11 mouse cellular contexts compared by ENCODE assay signal in the genomic region with DNA sequence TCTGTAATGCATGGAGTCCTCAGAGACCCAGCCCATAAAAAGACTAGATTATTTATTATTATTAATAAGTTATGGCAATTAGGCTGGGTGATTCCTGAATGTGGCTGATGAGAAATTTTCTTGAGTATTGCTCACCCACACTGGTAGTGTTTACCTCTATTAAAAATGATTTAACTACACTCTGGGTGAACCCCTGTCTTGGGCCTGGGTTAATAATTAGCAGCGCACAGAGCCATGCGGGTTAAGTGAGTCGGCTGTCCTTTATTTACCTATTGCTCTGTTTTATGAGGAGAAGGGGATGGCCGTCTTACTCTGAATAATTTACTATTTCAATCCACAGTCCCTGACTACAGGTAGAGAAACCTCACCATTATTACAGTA. TPM values are rescaled to one million over a fixed set of nuclear protein-coding genes. Genes with fewer than 3 reads are reported as not detected.
DNase-seq lines count a peak whose midpoint lies in the region; ATAC-seq and TF ChIP-seq lines count a peak whose summit lies in the region.
"Had no signal": no experiment of that assay in that cellular context is flagged by ENCODE, and none has a peak within 500 bp of the region (broad histone marks: within the 10 kb centered on the region; RNA-seq: fewer than 3 reads in every experiment).

No protein-coding gene starts in this region.

- H3K4me1 ChIP-seq in neural tube, embryonic 11.5 days (ENCODE audit: control insufficient read depth, insufficient read depth, low read length): peaks cover 12% of the 10 kb centered on the region; the same call in 1 of the 2 replicates
- H3K4me1 ChIP-seq in liver, adult 2 months (ENCODE audit: control insufficient read depth, insufficient read depth, low read length): peaks cover 29% of the 10 kb centered on the region
- peaks cover 15% of the 10 kb centered on the region for H3K4me1 ChIP-seq in thymus, adult 2 months (replicated peaks; ENCODE audit: control insufficient read depth, insufficient read depth, low read length)

- TF ChIP-seq CTCF in liver, adult 2 months (IDR thresholded peaks at IDR 0.05; ENCODE audit: low read depth, low read length): no peak
- no peak for TF ChIP-seq CTCF in thymus, adult 2 months (IDR thresholded peaks at IDR 0.05; ENCODE audit: borderline replicate concordance, control insufficient read depth, extremely low read depth, insufficient read depth, low read length, poor library complexity)

- no peaks in the 10 kb centered on the region for H3K36me3 ChIP-seq in neural tube, embryonic 11.5 days (ENCODE audit: control insufficient read depth, insufficient read depth, low read length)
- H3K36me3 ChIP-seq in liver, adult 2 months (ENCODE audit: control insufficient read depth, insufficient read depth, low read length): no peaks in the 10 kb centered on the region; the same call in 1 of the 2 replicates
- H3K36me3 ChIP-seq in thymus, adult 2 months (ENCODE audit: control insufficient read depth, insufficient read depth, low read length): no peaks in the 10 kb centered on the region

- 46% methylated on average over 4 of the region's 4 CpGs for WGBS in neural tube, embryonic 11.5 days
- 10% methylated on average over 4 of the region's 4 CpGs for WGBS in liver, adult 2 months
- 94% methylated on average over 4 of the region's 4 CpGs for WGBS in thymus, adult 2 months

- H3K4me2 ChIP-seq in neural tube, embryonic 11.5 days (ENCODE audit: low read depth): no peak overlapping the region

- no peaks in the 10 kb centered on the region for H3K27me3 ChIP-seq in neural tube, embryonic 11.5 days (ENCODE audit: control insufficient read depth, insufficient read depth, low read length)
- H3K27me3 ChIP-seq in liver, adult 2 months (ENCODE audit: control insufficient read depth, insufficient read depth, low read length): no peaks in the 10 kb centered on the region
- H3K27me3 ChIP-seq in thymus, adult 2 months (ENCODE audit: control insufficient read depth, insufficient read depth, low read length): no peaks in the 10 kb centered on the region

- DNase-seq in neural tube, embryonic 11.5 days (ENCODE audit: low spot score): no peak
- no peak for DNase-seq in neural tube, embryonic 10.5 days (ENCODE audit: extremely low spot score, low spot score)
- DNase-seq in kidney, adult 18-20 months: peak; percentile 36
- DNase-seq in liver, adult 2 months (ENCODE audit: extremely low read depth, low read depth, low spot score): peak; percentile 92
- DNase-seq in thymus, adult 2 months: no peak
- DNase-seq: adrenal gland, postnatal 10 days; cerebellum, adult 8-10 months; heart, adult 11 months; lung, postnatal 10 days had no signal

- H3K27ac ChIP-seq in neural tube, embryonic 11.5 days (ENCODE audit: low read depth, low read length): peak overlapping the region; percentile 77
- H3K27ac ChIP-seq in liver, adult 2 months (replicated peaks; ENCODE audit: insufficient read depth, low read depth, low read length): peak overlapping the region; percentile 82
- H3K27ac ChIP-seq in thymus, adult 2 months (ENCODE audit: control insufficient read depth, insufficient read depth, low read length): no peak overlapping the region

- peaks cover 30% of the 10 kb centered on the region for H3K79me2 ChIP-seq in liver, adult 2 months (ENCODE audit: control insufficient read depth, insufficient read depth, low read length)

- no peaks in the 10 kb centered on the region for H3K9me3 ChIP-seq in neural tube, embryonic 11.5 days (ENCODE audit: control insufficient read depth, low read length)

- no peak overlapping the region for H3K9ac ChIP-seq in neural tube, embryonic 11.5 days (ENCODE audit: low read length)
- peak overlapping the region; percentile 64 for H3K9ac ChIP-seq in liver, adult 2 months (ENCODE audit: low read depth, low read length)

- ATAC-seq in neural tube, embryonic 11.5 days (ENCODE audit: insufficient read depth, low FRiP score, low TSS enrichment): no peak
- ATAC-seq in megakaryocyte progenitor cell, adult 5-6 weeks (replicated peaks; ENCODE audit: poor library complexity): no peak
- ATAC-seq in inflammation-experienced regulatory T-cells, adult 6 months: no peak

- no peak overlapping the region for H3K4me3 ChIP-seq in neural tube, embryonic 11.5 days (ENCODE audit: low read depth, low read length)
- no peak overlapping the region for H3K4me3 ChIP-seq in liver, adult 2 months (ENCODE audit: insufficient read depth, low read depth, low read length)
- no peak overlapping the region for H3K4me3 ChIP-seq in thymus, adult 2 months (ENCODE audit: control insufficient read depth, insufficient read depth, low read length)

- TF ChIP-seq POLR2A in liver, adult 2 months (IDR thresholded peaks at IDR 0.05; ENCODE audit: extremely low read depth, insufficient read depth, low read length): no peak
- no peak for TF ChIP-seq POLR2A in thymus, adult 2 months (IDR thresholded peaks at IDR 0.05; ENCODE audit: control insufficient read depth, extremely low read depth, insufficient read depth, low read length, poor library complexity)

RNA-seq across cellular contexts. Expression of gene Gfra1, which starts 59.1 kb away (rescaled TPM):
- polyA plus RNA-seq in neural tube, embryonic 11.5 days (2014; fragmentation: Nextera tagmentation; extraction: Ambion mirVana): 39.5 and 40.4 TPM in 2 replicates
- total RNA-seq in liver, adult 2 months (2014; rRNA removed): 101 and 109 TPM in 2 replicates
- polyA plus RNA-seq in liver, adult 2 months (2012; rRNA removed): 38.9 and 42.4 TPM in 2 replicates
- 0.20 TPM in 1 of 2 replicates, not detected in the other for total RNA-seq in megakaryocyte progenitor cell, adult 5-6 weeks (2015)
- 0.03 and 0.08 TPM in 2 replicates for total RNA-seq in megakaryocyte progenitor cell, adult 5-6 weeks (2017)
- 1 to 10 TPM in 1 of 3 experiments, under 1 TPM in 2; 0.15 to 1.8 (median 0.63) TPM for polyA plus RNA-seq in inflammation-experienced regulatory T-cells, adult 6 months (2017; shearing (Covaris generic))
- 6.1 and 7.0 TPM in 2 replicates for polyA plus RNA-seq in thymus, adult 2 months (2012; rRNA removed)

Comparison
In these comparisons a context has a peak if more than half of its experiments do, and no peak if none do; other contexts are left out.
1. DNase-seq: peak in kidney, adult 18-20 months (single experiment) and liver, adult 2 months (single experiment); none in neural tube, embryonic 11.5 days (single experiment), neural tube, embryonic 10.5 days (single experiment) and thymus, adult 2 months (single experiment).